Mouse (Mus musculus) T-cell, adult 2 months (primary cell): ENCODE results near the gene Dicer1.
"Not testable (repeated sequence)": the region's sequence is repeated elsewhere in the genome, so short reads cannot be mapped to it uniquely, and the experiment has no call there.

Source experiments
- DNase-seq: peaks from one replicate; pipeline ENCODE4 v3.0.0; 2022; ENCODE audit warnings: low spot score

Dicer1 gene

DNA sequence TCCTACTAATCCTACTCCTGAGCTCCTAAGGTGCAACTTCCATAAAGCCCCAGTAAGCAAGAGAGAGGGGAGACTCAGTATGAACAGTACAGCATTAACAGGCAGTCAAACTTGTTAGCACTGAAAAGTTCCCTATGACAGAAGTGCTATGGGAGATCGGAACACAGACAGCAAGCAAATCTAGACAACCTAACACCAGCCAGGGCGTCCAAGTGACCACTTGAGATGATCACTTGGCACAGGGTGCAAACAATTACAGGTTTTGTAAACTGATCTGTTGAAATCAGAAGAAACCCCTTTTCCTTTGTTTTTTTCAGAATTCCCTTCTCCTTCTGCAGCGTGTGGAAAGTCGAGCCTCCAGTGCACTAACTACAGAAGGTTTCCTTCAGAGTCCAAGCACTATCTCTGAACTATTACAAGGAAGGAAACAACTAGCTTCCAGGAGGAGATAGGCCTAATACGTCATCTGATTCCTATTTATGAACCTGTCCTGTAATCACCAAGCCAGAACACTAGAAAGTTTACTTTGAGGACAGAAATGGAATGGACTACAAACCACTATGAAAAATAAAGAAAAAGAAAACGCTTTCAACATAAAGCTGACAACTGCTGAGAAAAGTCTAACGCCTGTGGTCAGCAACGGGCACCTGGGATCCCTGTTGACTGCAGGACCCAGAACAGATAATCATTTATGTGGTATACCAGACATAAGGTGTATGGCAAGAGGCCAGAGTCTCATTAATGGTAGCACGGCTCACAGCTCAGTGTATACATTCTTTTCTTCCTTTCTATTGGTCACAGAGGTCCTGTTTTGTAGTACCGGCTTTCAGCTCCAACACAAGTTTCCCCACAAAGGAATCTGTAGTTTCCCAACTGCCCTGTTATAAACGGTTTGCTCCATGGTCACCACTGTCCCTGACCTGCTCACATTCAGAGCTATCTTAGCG, 10.6 kb downstream of the Dicer1 start:
- DNase-seq, result no peak

DNA sequence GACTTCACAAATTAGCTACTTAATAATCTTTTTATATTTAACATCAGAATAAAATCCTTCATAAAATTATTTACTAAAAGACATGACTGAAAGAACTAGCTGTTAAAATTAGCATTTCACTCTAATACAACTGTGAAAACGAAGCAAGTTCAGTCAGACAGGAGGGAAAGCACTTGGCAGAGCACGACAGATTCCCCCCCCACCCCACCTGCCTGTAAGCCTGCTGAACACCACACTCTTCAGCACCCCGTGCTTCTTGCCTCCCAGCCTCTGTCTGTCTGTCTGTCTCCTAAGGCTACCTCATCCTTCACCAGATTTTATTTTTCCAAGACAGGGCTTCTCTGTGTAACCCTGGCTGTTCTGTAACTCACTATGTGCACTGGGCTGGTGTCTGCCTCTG, 12.8 kb downstream of the Dicer1 start:
- no peak for DNase-seq

DNA sequence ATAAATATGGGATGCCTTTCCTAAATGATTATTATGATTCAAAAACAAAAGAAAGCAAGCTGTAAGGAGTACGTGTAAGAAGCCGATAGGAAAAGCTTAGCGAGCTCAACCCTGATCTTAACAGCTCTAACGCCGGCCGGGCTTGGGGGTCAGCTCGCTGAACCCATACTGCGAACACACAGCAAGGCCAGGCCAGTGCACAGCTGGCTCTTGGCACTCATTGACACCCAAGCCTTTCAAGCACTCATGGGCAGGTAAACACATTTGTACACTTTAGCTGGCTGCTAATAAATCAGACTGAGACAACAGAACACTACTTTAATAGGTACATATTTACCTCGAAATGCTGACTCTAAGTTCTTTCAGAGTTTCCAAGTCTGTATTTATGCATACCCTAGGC, 13.3 kb downstream of the Dicer1 start:
- DNase-seq, result no peak

DNA sequence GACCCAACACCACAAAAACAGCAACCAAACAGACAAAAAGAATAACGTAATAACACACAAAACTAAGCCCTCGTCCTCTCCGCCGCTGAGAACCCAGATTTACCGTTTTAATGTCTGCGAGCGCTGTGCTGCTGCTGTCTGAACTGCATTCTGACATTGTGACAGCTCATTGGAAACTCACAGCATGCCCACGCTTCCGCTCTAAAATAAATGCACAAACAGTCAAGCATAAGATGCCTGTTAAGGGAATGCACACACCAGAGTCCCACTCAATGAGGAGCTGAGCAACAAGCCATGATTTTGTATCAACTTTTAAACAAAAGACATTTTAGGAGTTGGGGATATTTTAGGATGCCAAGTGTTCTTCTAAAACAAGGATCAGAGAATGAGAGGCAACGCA, 14.1 kb downstream of the Dicer1 start:
- no peak for DNase-seq

DNA sequence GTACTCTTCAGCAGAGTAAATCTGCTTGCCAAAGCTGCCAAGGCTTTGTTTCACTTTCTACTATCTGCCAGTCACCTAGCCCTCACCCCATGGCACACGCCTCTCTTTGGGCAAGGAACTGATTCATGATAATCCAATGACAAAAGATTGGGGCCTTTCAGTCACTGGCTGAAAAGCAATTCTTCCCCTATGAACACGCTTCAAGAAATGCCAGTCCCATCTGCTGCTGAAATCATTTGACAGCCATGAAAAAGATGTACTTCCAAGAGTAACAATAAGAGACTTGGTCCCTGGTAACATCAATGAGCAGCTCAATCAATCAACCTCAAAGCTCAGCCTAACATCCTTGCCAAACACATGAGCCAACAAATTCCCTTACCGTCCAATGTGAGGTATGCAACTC, 15.8 kb downstream of the Dicer1 start:
- DNase-seq, result no peak

DNA sequence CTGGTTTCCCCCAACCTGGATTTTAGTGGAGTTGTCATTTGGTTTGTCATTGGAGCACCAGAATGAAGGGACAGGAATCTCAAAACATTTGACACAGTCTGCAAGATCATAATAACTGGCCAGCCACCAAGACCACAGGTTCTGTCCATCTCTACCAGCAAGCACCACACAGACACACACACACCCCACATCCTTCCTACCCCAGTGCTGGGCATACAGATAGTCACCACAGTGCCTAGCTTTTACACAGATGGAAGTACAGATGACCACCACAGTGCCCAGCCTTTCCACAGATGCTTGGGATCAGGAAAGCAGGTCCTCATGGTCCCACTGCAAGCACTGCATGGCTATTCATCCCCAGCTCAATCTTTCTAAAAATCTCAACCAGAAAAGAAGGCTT, 18.6 kb downstream of the Dicer1 start:
- DNase-seq, result no peak

DNA sequence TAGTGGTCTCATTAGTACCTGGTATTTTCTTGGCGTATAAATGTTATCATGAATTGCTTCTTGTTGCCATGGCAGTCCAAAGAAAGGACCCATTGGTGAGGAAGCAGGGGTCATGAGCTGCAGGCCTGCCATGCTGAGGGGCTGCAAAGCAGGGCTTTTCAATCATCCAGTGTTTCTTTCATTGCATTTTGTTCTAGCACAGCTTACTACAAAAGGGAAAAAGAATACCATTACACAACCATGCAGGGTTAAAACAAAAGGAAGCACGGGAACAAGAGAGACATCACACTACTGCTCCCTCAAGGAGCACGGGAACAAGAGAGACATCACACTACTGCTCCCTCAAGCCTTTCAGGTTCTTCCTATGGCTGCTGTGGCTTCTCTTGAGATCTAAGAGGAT, 20.0 kb downstream of the Dicer1 start:
- DNase-seq, result no peak

DNA sequence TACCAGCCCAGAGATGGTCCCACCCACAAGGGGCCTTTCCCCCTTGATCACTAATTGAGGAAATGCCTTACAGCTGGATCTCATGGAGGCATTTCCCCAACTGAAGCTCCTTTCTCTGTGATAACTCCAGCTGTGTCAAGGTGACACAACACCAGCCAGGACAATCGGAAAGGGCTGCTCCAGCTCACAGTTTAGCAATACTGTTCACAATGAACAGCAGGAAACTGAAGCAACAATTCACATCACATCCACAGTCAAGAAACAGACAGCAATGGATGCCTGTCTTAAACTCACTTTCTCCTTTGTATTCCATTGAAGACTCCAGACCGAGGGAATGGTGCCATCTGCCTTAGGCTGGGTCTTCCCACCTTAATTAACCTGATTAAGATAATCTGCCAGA, 25.3 kb downstream of the Dicer1 start:
- DNase-seq, result not testable (repeated sequence)

DNA sequence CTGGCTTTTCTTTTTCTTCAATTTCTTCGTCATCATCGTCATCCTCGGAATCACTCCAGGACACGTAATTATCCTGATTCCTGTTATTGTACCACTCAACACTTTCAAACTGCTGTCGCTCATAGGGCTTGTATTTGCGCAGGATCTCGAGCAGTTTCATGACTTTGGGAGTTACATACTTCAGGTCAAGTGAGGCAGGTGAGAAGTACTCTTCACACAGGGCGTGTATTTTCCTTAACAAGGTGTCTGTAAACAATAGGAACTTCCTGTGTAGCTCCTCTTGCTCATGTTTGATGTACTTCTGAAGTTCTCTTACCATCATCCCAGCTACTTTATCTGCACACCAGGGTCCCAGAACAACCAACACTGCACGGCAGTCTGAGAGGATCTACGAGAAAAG, 29.7 kb downstream of the Dicer1 start:
- no peak for DNase-seq

DNA sequence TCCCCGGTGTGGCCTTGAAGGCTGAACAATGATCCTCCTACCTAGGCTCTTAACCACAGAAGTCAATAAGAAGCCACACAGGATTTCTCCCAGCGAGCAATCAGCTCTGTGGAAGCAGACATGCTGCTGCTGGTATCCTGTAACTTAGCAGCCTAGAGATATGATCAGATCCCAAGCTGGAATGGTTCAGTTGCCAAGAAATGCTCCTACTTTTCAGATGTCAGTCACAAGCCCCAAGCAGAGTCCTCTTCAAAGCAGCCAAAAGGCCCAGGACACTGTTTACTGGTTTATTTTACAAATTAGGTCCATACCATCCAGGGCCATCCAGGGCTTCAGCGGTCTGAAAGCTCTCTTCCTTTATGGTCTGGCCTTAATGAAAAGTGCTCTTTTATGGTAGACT, 30.7 kb downstream of the Dicer1 start:
- no peak for DNase-seq

DNA sequence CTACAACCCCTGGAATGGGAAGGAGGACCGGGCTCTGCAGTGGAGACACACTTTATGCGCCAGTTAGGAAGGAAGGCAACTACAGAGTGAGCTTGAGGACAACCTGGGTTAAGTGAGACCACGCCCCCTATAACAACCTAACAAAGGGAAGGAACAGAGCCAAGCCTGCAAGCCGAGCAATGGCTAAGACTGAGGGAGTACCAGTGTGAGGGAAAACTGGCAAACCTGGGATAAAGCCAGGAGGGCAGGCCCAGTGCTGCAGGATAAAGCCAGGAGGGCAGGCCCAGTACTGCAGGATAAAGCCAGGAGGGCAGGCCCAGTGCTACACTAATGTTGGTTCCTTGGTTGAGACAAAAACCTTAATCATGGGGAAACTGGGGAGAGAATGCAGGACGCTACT, 32.8 kb downstream of the Dicer1 start:
- DNase-seq, result no peak

DNA sequence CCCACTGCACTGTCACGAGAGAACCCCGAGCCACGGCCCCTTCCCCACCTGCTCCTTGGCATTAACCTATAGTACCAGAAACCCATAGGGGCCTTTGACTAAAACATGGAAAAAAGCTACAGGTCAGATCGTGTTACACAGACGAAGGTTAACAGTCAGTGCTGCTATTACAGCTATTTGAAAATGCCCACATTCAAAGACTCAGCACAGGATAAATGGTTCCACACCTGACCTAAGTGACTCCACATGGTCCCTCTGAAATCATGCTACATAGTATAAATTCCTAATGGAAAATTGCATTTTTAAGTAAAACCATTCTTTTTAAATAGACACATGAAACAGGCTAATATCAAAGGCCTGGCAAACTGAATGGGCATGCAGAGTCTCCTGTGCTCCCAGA, 35.3 kb downstream of the Dicer1 start:
- DNase-seq, result no peak

DNA sequence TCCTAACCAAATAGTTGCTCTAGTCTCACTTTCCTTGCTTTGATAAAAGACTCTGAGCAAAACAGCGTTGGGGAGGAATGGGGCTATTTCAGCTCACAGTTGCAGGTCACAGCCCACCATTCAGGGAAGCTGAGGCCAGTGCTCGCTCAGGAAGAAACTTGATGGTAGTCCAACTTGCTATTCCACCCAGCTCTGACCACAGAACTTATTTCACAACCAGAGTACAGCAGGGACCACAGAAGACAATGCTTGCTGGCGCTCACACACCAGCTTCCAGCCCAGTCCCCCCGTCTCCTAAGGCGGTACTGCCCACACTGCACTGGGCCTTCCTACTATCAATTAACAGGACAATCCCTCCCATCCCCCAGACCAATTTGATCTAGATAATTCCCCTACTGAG, 36.3 kb downstream of the Dicer1 start:
- DNase-seq, result no peak

DNA sequence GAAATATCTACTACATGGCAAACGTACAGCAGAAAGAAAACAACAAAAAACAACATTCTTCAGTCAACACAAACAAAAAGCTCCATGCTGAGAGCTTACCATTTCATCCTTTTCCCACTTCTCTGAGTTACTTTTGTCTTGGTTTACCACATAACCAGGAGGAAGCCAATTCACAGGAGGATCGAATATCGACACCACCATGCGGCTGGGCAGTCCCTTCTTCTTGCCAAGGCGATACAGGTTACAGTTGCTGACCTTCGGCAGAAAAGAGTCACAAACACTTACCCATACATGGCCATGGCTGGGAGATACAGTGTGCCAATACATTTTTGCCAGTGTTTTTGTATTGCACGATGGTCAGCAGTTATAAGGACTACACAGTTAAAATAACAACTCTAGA, 51.5 kb downstream of the Dicer1 start:
- no peak for DNase-seq

DNA sequence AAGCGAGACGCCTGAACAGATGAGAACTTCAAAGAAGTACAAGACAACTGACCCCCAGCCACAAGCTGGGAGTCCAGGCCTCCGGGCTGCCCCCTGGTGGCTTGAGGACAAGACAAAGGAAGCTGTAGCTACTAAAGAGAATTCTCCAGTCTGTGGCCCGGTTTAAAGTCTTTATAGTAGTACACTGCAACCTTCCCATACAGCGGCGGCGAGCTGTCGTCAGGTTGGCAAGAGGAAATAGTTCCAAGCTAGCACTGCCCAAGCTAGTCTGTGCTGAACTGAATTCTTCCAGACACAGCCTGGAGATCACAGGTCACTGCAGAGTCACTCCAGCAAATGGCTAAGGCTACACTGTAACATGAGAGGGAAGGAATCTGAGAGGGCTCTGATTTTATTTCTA, 52.0 kb downstream of the Dicer1 start:
- no peak for DNase-seq

DNA sequence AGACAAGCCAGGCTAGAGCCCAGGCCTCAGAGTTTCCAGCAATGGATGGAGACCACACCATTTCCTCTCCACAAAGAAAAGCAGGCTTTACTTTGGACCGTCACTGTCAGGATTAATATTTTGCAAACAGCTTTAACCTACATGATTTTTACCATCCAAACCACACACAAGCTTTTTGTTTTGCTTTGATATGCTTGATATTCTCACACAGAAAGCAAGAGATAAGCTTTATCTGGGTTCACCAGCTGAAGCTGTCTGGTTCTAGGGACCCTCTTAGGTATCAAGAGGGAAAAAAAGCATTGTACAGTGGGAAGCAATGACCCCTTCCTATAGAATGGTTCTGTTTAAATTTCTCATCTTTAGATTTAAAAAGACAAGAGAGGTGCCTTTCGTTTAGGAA, 56.2 kb downstream of the Dicer1 start:
- DNase-seq, result no peak

DNA sequence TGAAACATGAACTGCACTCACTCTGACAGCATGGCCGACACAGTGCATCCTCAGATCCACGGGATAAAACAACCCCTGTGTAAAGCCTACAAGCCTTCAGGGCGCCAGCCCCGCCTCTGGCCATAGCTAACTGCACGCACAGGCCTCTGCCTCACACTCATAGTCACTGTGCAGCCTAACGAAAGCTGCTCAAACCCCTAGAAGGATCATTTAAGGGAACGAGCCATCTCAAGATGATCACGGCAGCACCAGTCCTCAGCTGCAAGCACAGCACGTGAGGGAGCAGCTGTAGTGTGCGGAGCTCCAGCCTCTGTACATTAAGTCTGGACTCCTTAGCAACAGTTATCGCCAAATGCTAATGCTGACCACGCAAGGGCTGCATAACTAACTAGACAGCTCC, 58.9 kb downstream of the Dicer1 start:
- DNase-seq, result no peak

DNA sequence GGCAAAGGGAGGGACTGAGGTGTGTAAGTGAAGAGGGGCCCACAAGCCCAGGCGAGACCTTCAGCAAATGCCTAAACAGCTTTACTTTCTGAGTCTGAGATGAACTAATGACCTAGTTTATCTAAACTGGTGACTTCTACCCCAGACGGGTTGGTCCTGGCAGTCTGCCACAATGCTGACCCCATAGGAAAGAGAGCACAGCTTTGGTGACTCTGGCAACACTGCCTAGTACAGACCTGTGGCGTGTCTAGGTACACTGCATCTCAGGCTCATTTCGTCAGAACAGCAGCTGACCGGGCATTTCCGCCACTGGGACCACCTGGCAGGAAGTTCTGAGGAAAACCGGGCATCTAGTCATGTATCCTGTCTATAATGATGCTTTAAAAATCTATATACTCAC, 61.3 kb downstream of the Dicer1 start:
- no peak for DNase-seq

DNA sequence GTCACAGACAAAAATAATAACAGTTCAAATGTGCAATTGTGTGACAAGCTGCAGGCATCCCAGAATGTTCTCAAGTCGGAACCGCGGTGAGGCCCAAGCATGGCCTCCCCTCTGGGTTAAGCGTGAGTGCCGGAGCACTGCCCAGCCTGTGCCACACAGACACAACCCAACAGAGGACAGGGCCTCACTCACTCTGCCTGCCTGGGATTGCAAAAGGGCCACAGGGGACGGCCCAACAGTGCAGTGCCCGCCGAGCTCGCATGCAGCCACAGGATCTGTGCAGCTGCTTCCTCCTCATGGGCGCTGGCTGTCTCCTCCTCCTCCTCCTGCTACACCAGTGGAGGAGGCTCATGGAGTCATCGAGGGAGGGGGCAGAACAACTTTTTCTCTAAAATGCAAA, 62.9 kb downstream of the Dicer1 start:
- no peak for DNase-seq

DNA sequence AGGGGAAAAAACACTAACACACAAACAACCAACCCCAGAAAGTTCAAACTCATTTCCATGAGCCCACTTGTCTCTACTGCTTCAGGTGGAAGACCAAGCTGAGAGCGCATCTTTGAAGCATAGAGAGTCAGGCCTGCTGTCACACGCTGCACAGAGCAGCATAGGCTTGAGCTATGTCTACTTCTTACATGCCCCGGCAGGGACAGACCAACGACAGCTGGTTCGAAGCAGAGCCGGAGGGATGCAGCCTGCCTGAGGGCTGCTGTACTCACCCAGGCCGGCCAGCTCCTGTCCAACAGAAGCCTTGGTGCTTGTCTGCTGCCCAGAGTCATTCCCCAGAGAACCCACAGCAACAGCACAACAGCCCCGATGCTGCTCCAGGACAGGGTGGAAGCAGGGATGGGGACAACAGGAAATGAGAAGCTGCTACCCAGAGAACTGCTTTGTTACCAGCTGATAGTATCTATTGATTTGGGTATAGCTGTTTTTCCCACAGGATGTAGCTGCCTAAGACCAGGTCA, 67.3 kb downstream of the Dicer1 start:
- DNase-seq, result no peak

DNA sequence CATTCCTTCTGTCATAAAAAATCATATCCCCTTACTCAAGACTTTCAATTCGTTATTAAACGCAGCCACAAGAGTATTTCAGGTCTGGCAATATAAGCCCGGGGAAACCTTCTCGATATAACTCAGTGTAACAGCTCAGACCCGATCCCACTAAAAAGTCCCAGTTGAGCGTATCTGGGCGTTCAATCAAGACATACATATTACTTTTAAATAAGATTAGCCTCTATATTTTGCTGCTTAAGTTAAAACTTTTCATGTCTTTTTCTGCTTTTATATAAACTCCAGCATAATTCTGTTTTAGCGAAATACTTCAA, 72.0 kb downstream of the Dicer1 start:
- no peak for DNase-seq

DNA sequence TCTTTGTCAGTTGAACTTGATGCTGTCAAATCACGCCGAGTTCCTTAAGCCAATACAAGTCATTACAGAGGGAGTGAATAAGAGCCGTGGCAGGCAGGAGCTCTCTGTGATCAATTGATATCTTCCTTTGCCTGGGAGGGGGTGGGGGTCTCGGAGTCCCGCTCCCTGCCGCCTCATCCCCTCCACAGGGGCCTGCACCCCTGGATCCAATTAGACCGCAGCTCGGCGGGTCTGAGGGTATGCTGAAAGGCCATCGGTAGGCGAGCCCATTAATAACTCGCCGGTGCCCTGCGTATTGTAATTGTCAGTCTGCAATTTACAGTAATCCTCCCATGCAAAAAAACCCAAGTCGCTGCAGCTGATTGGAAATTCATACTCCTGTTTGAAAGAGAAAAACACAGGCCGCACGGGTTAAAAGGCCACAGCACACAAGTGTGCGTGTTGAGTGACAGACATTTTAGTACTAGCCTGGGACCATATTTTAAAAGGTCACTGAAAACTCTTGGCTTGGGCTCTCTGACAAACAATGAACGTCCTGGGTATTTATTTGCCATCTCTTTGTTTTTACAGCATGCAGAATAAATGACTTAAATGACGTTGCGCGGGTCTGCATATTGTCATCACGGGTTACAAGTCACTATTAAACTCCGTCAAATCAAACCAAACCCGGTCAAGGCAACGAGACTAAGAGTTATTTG, 72.5 kb downstream of the Dicer1 start:
- no peak for DNase-seq

DNA sequence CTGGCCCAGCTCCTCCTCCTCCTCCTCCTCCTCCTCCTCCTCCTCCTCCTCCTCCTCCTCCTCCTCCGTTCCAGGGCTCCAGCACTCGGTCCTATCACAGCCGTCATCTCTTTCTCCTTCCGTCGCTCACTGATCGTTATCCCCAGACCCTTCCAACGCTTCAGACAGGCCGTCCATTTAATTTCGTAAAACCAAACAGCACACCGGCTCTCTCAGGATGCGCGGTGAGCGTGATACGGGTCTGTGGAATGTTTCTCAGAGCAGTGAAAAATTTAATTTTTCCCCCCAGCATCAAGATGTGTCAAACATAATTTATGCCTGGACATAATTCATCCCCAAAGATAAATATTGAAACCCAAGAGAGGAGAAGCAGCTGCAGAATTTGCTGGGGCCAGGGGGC, 73.3 kb downstream of the Dicer1 start:
- DNase-seq, result no peak
